Mouse (Mus musculus): ENCODE data around the gene Pygo1. TPM values are rescaled to one million over a fixed set of nuclear protein-coding genes. Genes with fewer than 3 reads are reported as not detected.

Gene Pygo1
- polyA plus RNA-seq, 1 experiment = 0.01 TPM

DNA sequence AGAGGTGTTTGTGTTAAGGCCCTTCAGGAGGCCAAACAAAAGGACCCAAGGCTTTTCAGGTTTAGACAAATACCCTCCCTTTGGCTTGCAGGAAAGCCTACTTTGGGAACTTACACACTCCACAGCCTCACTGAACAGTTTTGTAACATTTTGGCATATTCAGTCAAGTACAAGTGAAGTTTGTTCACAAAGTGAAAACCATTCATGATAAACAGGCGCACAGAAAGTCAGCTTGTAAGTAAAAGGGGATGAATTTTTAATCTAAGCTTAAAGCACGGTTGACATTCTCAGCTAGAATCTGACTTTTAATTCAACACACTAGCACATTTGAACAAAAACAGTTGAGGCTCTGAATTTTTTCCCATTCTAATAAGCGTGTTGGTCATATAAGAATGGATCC lies 45.8 kb upstream of the Pygo1 start:
- Histone ChIP-seq H3K79me2 (ENCODE audit: control insufficient read depth, insufficient read depth) (no peaks in the 10 kb centered on the region), H3K4me3 (no peak overlapping the region), H3K4me2 (ENCODE audit: low read depth) (no peak overlapping the region), H3K27me3 (ENCODE audit: control insufficient read depth, insufficient read depth, insufficient read length) (no peaks in the 10 kb centered on the region), H3K36me3 (ENCODE audit: control insufficient read depth, insufficient read depth) (no peaks in the 10 kb centered on the region), H3ac (ENCODE audit: control insufficient read depth, insufficient read length) (no peak overlapping the region)
- TF ChIP-seq MYOD1 (IDR thresholded peaks at IDR 0.05; ENCODE audit: control insufficient read depth in 1 of 3, insufficient read length in 2 of 3, low read depth in 2 of 3) (no peak), E2F4 (IDR thresholded peaks at IDR 0.05; ENCODE audit: insufficient read depth) (no peak)

DNA sequence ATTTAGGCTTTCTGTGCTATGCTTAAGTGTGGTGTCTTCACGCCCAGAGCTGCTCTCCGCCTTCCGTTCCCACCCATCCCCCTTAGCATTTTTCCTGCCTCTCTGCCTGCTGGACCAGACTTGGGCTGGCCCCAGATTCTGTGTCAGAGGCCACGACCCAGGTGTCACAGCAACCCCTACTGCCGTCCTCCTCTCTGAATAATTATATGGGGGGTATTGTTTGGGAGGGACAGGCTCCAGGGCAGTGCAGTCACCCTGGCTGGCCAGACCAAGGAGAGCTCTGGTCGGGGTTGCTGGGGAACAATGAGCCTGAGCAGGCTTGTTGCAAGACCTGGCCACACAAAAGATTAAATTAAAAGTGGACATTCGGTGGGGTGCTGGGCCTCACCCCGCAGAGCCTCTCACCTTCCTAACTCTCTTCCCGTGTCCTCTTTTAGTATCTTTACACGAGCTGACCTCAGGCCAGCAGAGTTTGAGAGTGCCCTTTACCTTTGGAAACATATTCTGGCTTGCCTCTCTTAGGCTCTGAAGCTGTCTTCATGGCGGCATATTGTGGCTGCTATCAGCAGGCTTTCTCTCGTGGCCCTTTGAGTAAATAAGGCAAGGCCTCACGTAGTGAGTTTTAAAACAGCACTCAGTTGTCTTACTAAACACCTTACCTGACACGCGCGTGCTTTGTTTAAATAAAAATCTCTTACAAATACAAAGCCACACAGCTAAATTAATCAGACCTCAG lies 45.1 kb upstream of the Pygo1 start:
- Histone ChIP-seq H3K36me3 (ENCODE audit: control insufficient read depth, insufficient read depth) (no peaks in the 10 kb centered on the region), H3K79me2 (ENCODE audit: control insufficient read depth, insufficient read depth) (no peaks in the 10 kb centered on the region), H3K4me3 (no peak overlapping the region), H3ac (ENCODE audit: control insufficient read depth, insufficient read length) (no peak overlapping the region), H3K4me2 (ENCODE audit: low read depth) (no peak overlapping the region), H3K27me3 (ENCODE audit: control insufficient read depth, insufficient read depth, insufficient read length) (no peaks in the 10 kb centered on the region)
- TF ChIP-seq POLR2A (IDR thresholded peaks at IDR 0.05; ENCODE audit: insufficient read length, low read depth) (no peak), MYOG (IDR thresholded peaks at IDR 0.05; ENCODE audit: control insufficient read depth in 1 of 3, insufficient read depth in 1 of 3, insufficient read length in 2 of 3, low read depth in 2 of 3) (no peak)

DNA sequence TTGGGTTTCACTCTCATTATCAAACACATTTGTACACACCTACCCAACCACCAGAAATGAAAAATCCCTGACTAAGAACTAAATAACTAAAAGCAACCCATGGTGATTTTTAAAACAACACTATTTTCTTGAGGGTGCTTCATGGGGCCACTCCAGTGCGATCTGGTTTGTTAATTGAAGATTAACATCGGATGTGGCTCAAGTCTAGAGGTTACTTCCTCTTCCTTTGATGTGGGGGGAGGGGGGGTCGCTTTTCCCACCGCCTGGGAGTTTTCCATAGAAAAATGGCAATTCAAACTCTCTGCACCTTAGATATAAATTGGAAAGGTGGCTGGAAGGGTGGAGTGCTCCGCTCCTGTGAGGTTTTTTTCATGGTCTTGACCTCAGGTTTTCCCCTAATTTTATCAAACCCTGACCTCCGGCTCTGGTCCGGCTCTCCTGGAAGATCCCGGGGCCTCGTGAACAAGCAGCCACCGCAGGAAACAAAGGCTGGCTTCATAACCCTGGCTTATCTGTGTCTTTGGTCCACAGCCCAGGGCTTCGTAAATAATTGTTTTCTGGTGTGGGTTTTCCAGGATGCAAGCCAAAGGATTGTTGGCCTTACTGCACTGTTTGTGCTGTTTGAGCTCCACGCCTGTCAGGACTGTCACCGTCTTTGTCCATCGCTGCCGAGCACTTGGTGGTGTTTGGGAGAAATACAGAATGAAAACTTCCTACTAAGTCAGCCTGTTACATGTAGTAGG lies 44.2 kb upstream of the Pygo1 start:
- Histone ChIP-seq H3K27me3 (ENCODE audit: control insufficient read depth, insufficient read depth, insufficient read length) (no peaks in the 10 kb centered on the region), H3ac (ENCODE audit: control insufficient read depth, insufficient read length) (no peak overlapping the region), H3K4me2 (ENCODE audit: low read depth) (no peak overlapping the region), H3K79me2 (ENCODE audit: control insufficient read depth, insufficient read depth) (no peaks in the 10 kb centered on the region), H3K4me3 (no peak overlapping the region), H3K36me3 (ENCODE audit: control insufficient read depth, insufficient read depth) (no peaks in the 10 kb centered on the region)
- no peak for TF ChIP-seq POLR2AphosphoS2 (IDR thresholded peaks at IDR 0.05; ENCODE audit: insufficient read length, low read depth)
- TF ChIP-seq REST (IDR thresholded peaks at IDR 0.05; ENCODE audit: insufficient read depth, insufficient read length) = no peak
- TF ChIP-seq USF1 (IDR thresholded peaks at IDR 0.05; ENCODE audit: low read depth) = no peak
- TF ChIP-seq POLR2A (IDR thresholded peaks at IDR 0.05; ENCODE audit: insufficient read length, low read depth) = no peak
- TF ChIP-seq MYOG (IDR thresholded peaks at IDR 0.05; ENCODE audit: control insufficient read depth in 1 of 3, insufficient read depth in 1 of 3, insufficient read length in 2 of 3, low read depth in 2 of 3) = no peak
- no peak for TF ChIP-seq TCF3 (IDR thresholded peaks at IDR 0.05; ENCODE audit: insufficient read length, low read depth)
- TF ChIP-seq TCF12 (IDR thresholded peaks at IDR 0.05; ENCODE audit: insufficient read depth, poor library complexity, severe bottlenecking) = no peak
- no peak for TF ChIP-seq MAX (IDR thresholded peaks at IDR 0.05; ENCODE audit: low read depth)
- no peak for TF ChIP-seq CEBPB (IDR thresholded peaks at IDR 0.05; ENCODE audit: insufficient read depth, poor library complexity, severe bottlenecking)
- TF ChIP-seq MYOD1 (IDR thresholded peaks at IDR 0.05; ENCODE audit: control insufficient read depth in 1 of 3, insufficient read length in 2 of 3, low read depth in 2 of 3) = no peak
- TF ChIP-seq E2F4 (IDR thresholded peaks at IDR 0.05; ENCODE audit: insufficient read depth) = no peak
- TF ChIP-seq SRF (IDR thresholded peaks at IDR 0.05; ENCODE audit: control insufficient read depth, insufficient read length, low read depth) = no peak

DNA sequence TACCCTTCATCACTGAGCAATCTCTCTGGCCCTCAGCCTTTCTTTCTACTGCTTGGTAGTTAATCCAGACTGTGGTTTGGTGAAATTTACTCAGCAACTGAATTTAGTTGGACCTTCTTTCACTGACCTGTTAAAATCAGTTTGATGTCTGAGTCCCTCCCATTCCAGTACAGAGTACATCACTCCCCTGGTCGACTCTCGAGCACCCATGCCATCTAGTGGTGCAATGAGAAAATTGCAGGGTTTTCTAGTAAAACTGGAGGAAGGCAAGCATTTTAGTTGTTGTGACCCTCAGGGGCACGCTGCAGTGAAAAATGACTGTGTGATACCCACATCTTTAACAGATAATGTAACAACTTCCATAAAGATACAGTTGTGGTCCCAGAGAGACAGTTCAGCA lies 41.5 kb upstream of the Pygo1 start:
- Histone ChIP-seq H3ac (ENCODE audit: control insufficient read depth, insufficient read length) (no peak overlapping the region), H3K4me3 (no peak overlapping the region), H3K4me2 (ENCODE audit: low read depth) (no peak overlapping the region), H3K79me2 (ENCODE audit: control insufficient read depth, insufficient read depth) (no peaks in the 10 kb centered on the region), H3K36me3 (ENCODE audit: control insufficient read depth, insufficient read depth) (no peaks in the 10 kb centered on the region), H3K27me3 (ENCODE audit: control insufficient read depth, insufficient read depth, insufficient read length) (no peaks in the 10 kb centered on the region)
- TF ChIP-seq E2F4 (IDR thresholded peaks at IDR 0.05; ENCODE audit: insufficient read depth) = no peak
- TF ChIP-seq CEBPB (IDR thresholded peaks at IDR 0.05; ENCODE audit: insufficient read depth, poor library complexity, severe bottlenecking) = no peak
- TF ChIP-seq MYOG (IDR thresholded peaks at IDR 0.05; ENCODE audit: control insufficient read depth in 1 of 3, insufficient read depth in 1 of 3, insufficient read length in 2 of 3, low read depth in 2 of 3) = no peak
- TF ChIP-seq SRF (IDR thresholded peaks at IDR 0.05; ENCODE audit: control insufficient read depth, insufficient read length, low read depth) = no peak
- no peak for TF ChIP-seq USF1 (IDR thresholded peaks at IDR 0.05; ENCODE audit: low read depth)

DNA sequence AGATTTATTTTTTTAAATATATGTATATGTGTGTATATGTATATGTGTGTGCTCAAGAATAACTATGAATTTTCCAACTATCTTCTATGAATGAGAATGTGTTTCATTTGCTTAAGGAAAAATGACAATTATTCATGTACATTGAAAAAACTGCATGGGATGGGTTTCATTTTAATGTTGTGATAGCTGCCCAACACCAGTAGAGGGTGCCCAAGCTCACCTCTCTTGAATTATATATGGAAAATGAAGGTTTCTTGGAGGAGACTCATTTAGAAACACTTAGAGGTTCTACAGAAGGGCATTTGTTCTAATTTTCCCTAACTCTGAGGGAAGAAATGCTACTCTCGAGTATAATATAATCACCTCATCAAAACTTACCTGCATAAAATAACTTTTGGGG lies 35.7 kb upstream of the Pygo1 start:
- TF ChIP-seq MYOG (IDR thresholded peaks at IDR 0.05; ENCODE audit: control insufficient read depth in 1 of 3, insufficient read depth in 1 of 3, insufficient read length in 2 of 3, low read depth in 2 of 3) = no peak
- no peak for TF ChIP-seq TCF12 (IDR thresholded peaks at IDR 0.05; ENCODE audit: insufficient read depth, poor library complexity, severe bottlenecking)
- no peak for TF ChIP-seq REST (IDR thresholded peaks at IDR 0.05; ENCODE audit: insufficient read depth, insufficient read length)
- TF ChIP-seq POLR2AphosphoS2 (IDR thresholded peaks at IDR 0.05; ENCODE audit: insufficient read length, low read depth) = no peak
- TF ChIP-seq SRF (IDR thresholded peaks at IDR 0.05; ENCODE audit: control insufficient read depth, insufficient read length, low read depth) = no peak
- TF ChIP-seq MAX (IDR thresholded peaks at IDR 0.05; ENCODE audit: low read depth) = no peak
- TF ChIP-seq E2F4 (IDR thresholded peaks at IDR 0.05; ENCODE audit: insufficient read depth) = no peak
- no peak for TF ChIP-seq CEBPB (IDR thresholded peaks at IDR 0.05; ENCODE audit: insufficient read depth, poor library complexity, severe bottlenecking)
- TF ChIP-seq POLR2A (IDR thresholded peaks at IDR 0.05; ENCODE audit: insufficient read length, low read depth) = no peak
- no peak for TF ChIP-seq USF1 (IDR thresholded peaks at IDR 0.05; ENCODE audit: low read depth)
- TF ChIP-seq MYOD1 (IDR thresholded peaks at IDR 0.05; ENCODE audit: control insufficient read depth in 1 of 3, insufficient read length in 2 of 3, low read depth in 2 of 3) = no peak
- no peak for TF ChIP-seq TCF3 (IDR thresholded peaks at IDR 0.05; ENCODE audit: insufficient read length, low read depth)
- H3K4me3 ChIP-seq = no peak overlapping the region

More for the DNA sequence above, 35.7 kb upstream of the Pygo1 start:
- no peak overlapping the region for H3K4me2 ChIP-seq (ENCODE audit: low read depth)
- no peaks in the 10 kb centered on the region for H3K79me2 ChIP-seq (ENCODE audit: control insufficient read depth, insufficient read depth)
- no peak overlapping the region for H3ac ChIP-seq (ENCODE audit: control insufficient read depth, insufficient read length)
- no peaks in the 10 kb centered on the region for H3K36me3 ChIP-seq (ENCODE audit: control insufficient read depth, insufficient read depth)
- no peaks in the 10 kb centered on the region for H3K27me3 ChIP-seq (ENCODE audit: control insufficient read depth, insufficient read depth, insufficient read length)

All from myocyte (in vitro differentiated cells).